Mouse (Mus musculus) cerebellum, adult 2 months (tissue): ENCODE measurements around the gene Ankrd11. TPM values are rescaled to one million over a fixed set of nuclear protein-coding genes. Genes with fewer than 3 reads are reported as not detected.

Experiments used
- DNase-seq, 2 experiments: peaks; one replicate each; pipeline ENCODE4 v3.0.0; 2021
- H3K27ac ChIP-seq: fragments of 200-500 bp; 2 replicates; pipeline ENCODE4 v1.5.1; 2012; ENCODE audit warnings: low read length, control low read depth, inconsistent platforms; ENCODE audit not compliant: insufficient read depth
- H3K27me3 ChIP-seq: fragments of 200-500 bp; 2 replicates; pipeline ENCODE4 v1.6.1; 2012; ENCODE audit warnings: inconsistent platforms, mild to moderate bottlenecking, low read length, moderate library complexity; ENCODE audit not compliant: control insufficient read depth, insufficient read depth
- H3K4me1 ChIP-seq: fragments of 200-500 bp; 2 replicates; pipeline ENCODE4 v1.6.1; 2011; ENCODE audit warnings: low read length; ENCODE audit not compliant: control insufficient read depth, insufficient read depth
- H3K4me3 ChIP-seq: fragments of 200-500 bp; replicated peaks from 2 replicates; pipeline ENCODE3; 2011; ENCODE audit warnings: mild to moderate bottlenecking, low read depth, low read length, control low read depth; ENCODE audit not compliant: insufficient read depth
- CTCF ChIP-seq: fragments of 200-500 bp; IDR thresholded peaks from 2 replicates; pipeline ENCODE4 v1.5.1; 2011; ENCODE audit warnings: low read depth, mild to moderate bottlenecking, control low read depth, low read length, moderate library complexity, borderline replicate concordance; ENCODE audit not compliant: insufficient read depth
- POLR2A ChIP-seq: fragments of 200-500 bp; IDR thresholded peaks from 2 replicates; pipeline ENCODE4 v1.6.1; 2011; ENCODE audit warnings: low read length, control low read depth, borderline replicate concordance; ENCODE audit not compliant: insufficient read depth
- WGBS: fragments of 180-500 bp; shearing (Covaris S2); methylation state at CpG from one replicate; pipeline ENCODE4 v1.1.7; 2018; 5-methylcytosine and 5-hydroxymethylcytosine counted together
- polyA plus RNA-seq: library from polyadenylated mRNA; depleted of rRNA; stranded (reverse); fragments of >200 nt; gene quantifications from 2 replicates; pipeline ENCODE4 v1.2.3, GENCODE M21; 2012

Ankrd11 gene
- polyA plus RNA-seq, 1 experiment, result 105 TPM

DNA sequence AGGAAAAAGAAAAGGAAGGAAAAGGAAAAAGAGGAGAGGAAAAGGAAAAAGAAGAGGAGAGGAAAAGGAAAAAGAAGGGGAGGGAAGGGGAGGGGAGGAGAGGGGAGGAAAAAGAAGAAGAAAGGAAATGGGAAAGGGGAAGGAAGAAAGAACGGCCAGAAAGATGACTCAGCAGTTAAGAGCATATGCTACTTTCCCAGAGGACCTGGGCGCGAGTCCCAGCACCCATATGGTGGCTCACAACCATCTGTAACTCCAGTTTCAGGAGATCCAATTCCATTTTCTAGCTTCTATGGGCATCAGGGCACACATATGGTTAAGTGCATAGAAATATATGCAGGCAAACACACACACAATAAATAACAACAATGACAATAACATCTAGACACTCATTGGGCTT is 73.9 kb downstream of the Ankrd11 start:
- Histone ChIP-seq H3K27me3 (no peaks in the 10 kb centered on the region), H3K27ac (no peak overlapping the region), H3K4me1 (no peaks in the 10 kb centered on the region; the same call in 1 of the 2 replicates), H3K4me3 (no peak overlapping the region)
- DNase-seq, result no peak
- no peak for TF ChIP-seq CTCF
- TF ChIP-seq POLR2A, result no peak
- 48% methylated on average over 3 of the region's 3 CpGs for WGBS

DNA sequence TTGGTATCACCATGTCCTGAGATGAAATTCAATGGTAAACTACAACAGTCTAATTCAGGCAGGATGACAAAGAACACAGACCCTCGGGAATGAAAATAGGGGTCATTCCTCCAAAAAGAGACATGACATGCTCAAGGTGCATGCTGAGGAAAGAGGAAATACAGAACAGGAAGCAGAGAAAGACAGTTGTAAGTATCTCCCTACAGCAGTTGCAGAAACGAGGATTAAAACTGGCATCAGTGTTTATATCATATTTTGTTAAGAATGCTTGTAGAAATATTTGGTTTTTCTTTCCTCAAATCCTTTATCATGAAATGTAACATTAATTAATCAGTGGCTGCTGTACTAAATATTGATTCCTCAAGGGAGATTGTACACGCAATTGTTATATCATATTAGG is 75.4 kb downstream of the Ankrd11 start:
- 78% methylated on average over 3 of the region's 3 CpGs for WGBS
- no peak for TF ChIP-seq CTCF
- TF ChIP-seq POLR2A, result no peak
- H3K4me1 ChIP-seq, result no peaks in the 10 kb centered on the region; the same call in 1 of the 2 replicates
- H3K27ac ChIP-seq, result no peak overlapping the region
- no peaks in the 10 kb centered on the region for H3K27me3 ChIP-seq
- no peak for DNase-seq
- no peak overlapping the region for H3K4me3 ChIP-seq

DNA sequence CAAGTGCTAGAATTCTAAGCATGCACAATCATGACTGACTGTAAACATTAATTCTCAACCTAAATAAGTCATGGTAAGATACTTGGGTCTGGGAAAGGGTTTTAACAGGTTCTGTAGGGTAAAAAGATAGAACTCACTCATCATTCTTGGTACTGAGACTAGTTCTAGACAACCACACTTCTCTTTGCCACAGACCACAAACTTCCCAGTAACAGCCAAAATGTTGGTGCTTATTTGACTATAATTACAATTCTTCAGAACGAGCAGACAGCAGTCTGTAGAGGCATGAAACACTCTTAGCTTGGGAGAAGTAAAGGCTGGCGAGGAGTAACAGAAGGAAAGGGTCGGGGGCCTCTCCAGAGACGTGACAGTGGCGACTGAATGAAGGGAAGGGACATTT is 80.0 kb downstream of the Ankrd11 start:
- no peak for DNase-seq
- no peak for TF ChIP-seq CTCF
- TF ChIP-seq POLR2A, result no peak
- Histone ChIP-seq H3K4me3 (no peak overlapping the region), H3K27me3 (no peaks in the 10 kb centered on the region), H3K4me1 (peaks cover 33% of the 10 kb centered on the region), H3K27ac (no peak overlapping the region)
- WGBS, result 68% methylated on average over 5 of the region's 5 CpGs

DNA sequence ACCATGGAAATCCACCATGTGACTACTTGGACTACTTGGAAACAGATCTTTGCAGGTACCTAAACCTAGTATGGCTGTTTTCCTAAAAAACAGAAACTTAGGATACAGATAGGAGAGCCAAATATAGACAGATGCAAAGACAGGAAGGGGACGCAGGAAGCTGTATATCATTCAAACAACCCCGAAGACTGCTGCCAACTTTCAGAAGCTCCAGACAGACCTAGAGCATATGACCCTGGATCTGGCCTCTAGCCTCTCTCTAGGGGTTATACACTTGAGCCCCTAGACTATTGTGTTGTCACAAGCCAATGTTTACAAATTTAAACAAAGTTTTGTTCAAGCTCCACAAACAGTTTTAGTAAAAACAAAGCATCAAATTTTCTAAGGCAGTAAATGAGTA is 80.6 kb downstream of the Ankrd11 start:
- TF ChIP-seq CTCF, result no peak
- TF ChIP-seq POLR2A, result no peak
- H3K4me3 ChIP-seq, result no peak overlapping the region
- DNase-seq, result no peak
- no peak overlapping the region for H3K27ac ChIP-seq
- peaks cover 39% of the 10 kb centered on the region for H3K4me1 ChIP-seq
- 7% methylated on average over 2 of the region's 2 CpGs for WGBS
- no peaks in the 10 kb centered on the region for H3K27me3 ChIP-seq

DNA sequence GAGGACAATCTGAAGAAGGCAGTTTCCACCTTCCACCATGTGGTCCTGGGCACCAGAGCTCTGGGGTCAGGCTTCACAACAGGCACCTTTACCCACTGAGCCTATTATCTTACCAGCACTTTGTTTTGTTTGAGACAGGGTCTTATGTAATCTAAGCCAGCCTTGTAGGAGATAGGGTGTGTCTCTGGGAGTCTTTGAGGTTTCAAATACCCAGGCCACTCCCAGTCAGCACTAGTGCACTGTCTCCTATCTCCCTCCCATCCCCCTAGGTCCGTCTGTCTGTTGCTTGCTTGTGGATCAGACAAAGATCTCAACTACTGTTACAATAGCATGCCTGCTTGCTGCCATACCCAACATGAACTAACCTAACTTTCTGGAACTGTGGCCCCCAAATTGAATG is 81.1 kb downstream of the Ankrd11 start:
- Histone ChIP-seq H3K4me3 (no peak overlapping the region), H3K4me1 (peaks cover 40% of the 10 kb centered on the region), H3K27me3 (no peaks in the 10 kb centered on the region), H3K27ac (no peak overlapping the region)
- DNase-seq, result no peak
- 54% methylated on average over 1 of the region's 1 CpGs for WGBS
- TF ChIP-seq POLR2A (no peak), CTCF (no peak)

DNA sequence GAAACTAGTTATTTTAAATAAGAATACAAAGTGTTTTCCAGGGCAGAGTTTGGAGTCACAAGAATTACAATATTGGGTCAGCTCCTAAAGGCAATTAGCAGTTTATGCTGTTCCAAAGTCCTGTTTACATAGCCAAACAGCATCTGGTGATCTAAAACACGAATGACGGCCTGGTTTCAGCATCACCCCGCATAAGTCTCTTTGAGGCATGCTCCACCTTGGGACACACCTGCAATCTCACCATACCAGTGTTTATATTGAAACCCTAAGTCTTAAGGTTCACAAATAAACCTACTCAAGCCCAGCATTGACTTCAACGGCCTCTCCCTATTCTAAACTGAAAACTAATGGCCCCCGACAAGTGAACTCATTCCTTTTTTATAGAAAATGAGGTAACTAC is 81.8 kb downstream of the Ankrd11 start:
- 52% methylated on average over 5 of the region's 5 CpGs for WGBS
- no peak for DNase-seq
- peaks cover 45% of the 10 kb centered on the region for H3K4me1 ChIP-seq
- no peak overlapping the region for H3K27ac ChIP-seq
- H3K27me3 ChIP-seq, result no peaks in the 10 kb centered on the region
- TF ChIP-seq POLR2A (no peak), CTCF (no peak)
- no peak overlapping the region for H3K4me3 ChIP-seq

DNA sequence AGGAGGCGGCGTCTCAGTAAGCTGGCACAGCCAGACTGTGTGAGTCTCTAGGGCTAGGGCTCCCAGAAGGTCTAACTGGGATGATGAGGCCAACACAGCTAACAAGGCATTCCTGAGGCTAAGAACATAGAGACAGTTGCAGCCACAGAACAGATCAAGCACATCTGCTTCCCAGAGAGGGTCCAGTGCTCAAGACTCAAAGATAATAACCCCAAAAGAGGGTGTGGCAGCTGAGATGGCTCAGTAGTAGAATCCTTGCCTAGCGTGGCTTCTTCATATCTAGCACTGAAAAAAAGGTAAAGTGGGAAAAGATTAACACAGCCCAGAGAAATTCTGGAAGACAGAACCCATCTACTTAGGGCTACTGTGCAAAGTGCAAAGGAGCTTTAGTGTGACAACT is 86.1 kb downstream of the Ankrd11 start:
- WGBS, result 44% methylated on average over 3 of the region's 3 CpGs
- TF ChIP-seq CTCF (no peak), POLR2A (no peak)
- peak overlapping the region; percentile 60; the same call in 1 of the 2 replicates for H3K27ac ChIP-seq

DNA sequence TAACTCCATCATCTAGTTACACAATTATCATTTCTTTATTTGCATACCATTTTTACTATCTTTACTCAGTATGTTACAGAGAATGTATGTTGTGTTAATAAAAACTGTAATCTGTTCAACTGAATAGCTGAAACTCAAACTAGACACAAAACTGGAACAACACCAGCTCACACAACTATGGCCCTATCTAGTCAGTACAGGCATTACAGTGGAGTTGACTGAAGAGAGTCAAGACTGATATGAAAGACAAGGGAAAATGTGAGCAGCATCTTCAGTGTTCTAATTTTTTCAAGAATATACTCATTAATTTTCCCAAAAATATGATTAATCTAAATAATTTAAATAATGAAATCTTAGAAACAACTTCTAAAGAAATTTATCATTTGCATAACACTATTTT is 86.9 kb downstream of the Ankrd11 start:
- no peak for DNase-seq
- TF ChIP-seq POLR2A (no peak), CTCF (no peak)
- H3K27ac ChIP-seq, result no peak overlapping the region
- H3K4me3 ChIP-seq, result no peak overlapping the region
- no peaks in the 10 kb centered on the region for H3K27me3 ChIP-seq
- H3K4me1 ChIP-seq, result peaks cover 54% of the 10 kb centered on the region

More for the DNA sequence above, 86.1 kb downstream of the Ankrd11 start:
- Histone ChIP-seq H3K4me1 (peaks cover 59% of the 10 kb centered on the region), H3K27me3 (no peaks in the 10 kb centered on the region), H3K4me3 (no peak overlapping the region)
- DNase-seq, result no peak
